Mouse (Mus musculus) adrenal gland, postnatal 10 days (tissue): ENCODE results near the gene Cep57l1. TPM values are rescaled to one million over a fixed set of nuclear protein-coding genes. Genes with fewer than 3 reads are reported as not detected.
"Not testable (repeated sequence)": the region's sequence is repeated elsewhere in the genome, so short reads cannot be mapped to it uniquely, and the experiment has no call there.

Source experiments
- DNase-seq: peaks from one replicate; pipeline ENCODE4 v3.0.0; 2021; ENCODE audit warnings: mixed read lengths
- long read RNA-seq, 2 experiments: library from polyadenylated mRNA; stranded (forward); transcript quantifications; one replicate each; pipeline ENCODE4 v2.0.0; 2021
- total RNA-seq, 2 experiments: library from RNA; stranded (reverse); gene quantifications; 2 replicates each; pipeline ENCODE4 v1.2.3; 2021

Gene Cep57l1
- 10 to 100 TPM in 1 of 2 experiments, 1 to 10 TPM in 1; 8.8 to 10.2 TPM for total RNA-seq
- long read RNA-seq, experiment 1, partial matches to known transcripts, result 1 of 8 reads
- long read RNA-seq, experiment 1, other reads (novel, unspliced or antisense), result 4 of 8 reads
- long read RNA-seq, experiment 2, partial matches to known transcripts, result 1 of 5 reads
- long read RNA-seq, experiment 2, other reads (novel, unspliced or antisense), result 4 of 5 reads

DNA sequence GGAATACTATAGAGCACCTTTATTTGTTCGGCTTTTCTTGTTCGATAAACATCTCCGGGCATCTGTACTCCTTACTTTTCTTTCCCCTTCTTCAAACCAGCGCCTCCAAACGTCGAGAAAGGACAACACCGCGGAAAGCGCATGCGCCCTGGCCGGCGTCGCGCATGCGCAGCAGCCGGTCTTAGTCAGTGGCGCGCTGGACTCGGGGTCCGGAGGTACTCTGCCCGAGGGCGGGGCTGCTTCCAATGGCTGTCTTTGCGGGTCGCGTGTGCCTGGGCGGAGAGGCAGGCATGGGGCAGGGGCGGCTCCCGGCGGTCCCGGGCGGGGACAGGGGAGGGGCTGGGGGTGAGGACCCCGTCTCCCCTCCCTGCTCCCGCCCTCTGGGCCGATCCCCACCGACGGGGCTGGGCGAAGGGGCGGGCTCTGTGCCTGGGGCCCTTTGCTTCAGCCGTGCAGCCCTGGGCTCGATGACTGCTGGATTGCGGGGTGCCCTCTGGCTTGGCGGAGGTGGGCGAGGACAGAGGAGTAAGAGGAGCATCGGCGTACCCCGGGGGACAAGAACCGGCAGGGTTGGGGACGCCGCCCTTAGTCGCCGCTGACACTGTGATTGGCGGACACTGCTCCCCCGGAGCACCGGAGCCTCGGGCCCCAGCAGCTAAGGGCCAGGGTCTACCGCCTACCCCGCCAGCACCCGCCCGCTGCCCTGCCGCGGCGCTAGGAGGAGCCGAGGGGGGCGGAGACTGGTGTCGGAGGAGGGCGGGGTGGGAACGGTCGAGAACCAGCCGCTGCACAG, at the start of gene Cep57l1, which contains the start of gene Sesn1:
Gene Cep57l1 (minus strand): TSS at position 101 of the 793 bp plus-strand sequence.
Gene Sesn1 (plus strand): TSS at position 165 of the 793 bp plus-strand sequence.
- DNase-seq, result peak; percentile 95

DNA sequence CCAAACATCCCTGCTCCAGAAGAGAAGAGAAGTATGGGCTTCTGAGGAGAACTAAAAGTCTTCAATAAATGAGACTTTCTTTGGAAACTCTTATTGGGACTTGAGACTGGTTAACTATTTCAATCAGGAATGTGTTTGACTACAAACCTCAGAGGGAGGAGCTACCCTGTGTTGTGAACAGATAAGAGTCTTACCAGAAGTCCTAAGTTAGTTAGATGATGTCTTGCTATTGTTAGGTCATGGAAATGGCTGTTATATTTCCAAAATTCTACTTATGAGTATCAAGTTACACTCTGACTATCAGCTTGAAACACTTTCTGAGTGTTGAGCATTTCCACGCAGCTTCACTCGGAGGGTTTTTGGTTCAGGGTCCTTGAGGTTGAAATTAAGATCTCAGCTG, 39.0 kb upstream of the Cep57l1 start:
- DNase-seq, result no peak

DNA sequence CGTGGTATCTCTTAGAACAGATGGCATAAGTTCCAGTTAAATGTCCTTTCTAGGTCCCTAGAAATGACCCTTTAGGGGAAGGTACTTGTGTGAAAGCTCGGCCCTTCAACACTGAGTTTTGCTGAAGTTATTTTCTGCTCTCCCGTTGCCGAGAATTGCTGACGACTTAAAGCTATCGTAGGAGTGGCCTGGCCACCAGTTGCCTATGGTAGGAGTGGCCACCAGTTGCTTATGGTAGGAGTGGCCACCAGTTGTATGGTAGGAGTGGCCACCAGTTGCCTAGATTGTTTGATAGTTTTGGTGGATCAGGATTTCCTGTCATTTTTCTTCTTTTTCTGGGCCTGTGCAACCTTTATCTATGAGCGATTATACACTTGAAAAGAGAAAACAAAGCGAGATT, 38.1 kb upstream of the Cep57l1 start:
- DNase-seq, result no peak

DNA sequence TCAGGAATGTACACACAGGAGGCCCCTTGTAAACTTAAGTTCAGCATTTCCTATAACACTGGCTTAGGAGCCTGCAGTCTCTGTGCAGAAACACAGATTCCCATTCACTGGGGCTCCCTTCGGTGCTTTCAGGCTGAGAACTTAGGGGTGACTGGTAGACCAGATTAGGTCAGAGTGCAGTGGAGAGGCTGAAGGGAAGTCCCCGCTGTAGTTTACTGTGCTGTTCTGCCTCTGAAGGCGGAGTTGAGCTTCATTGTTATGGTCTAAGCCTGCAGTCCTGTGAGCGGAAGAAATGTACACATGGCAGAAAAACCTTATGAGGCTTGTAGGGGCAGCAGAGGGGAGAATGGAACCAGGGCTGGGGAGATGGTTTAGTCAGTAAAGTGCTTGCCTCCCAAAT, 29.2 kb upstream of the Cep57l1 start:
- no peak for DNase-seq

DNA sequence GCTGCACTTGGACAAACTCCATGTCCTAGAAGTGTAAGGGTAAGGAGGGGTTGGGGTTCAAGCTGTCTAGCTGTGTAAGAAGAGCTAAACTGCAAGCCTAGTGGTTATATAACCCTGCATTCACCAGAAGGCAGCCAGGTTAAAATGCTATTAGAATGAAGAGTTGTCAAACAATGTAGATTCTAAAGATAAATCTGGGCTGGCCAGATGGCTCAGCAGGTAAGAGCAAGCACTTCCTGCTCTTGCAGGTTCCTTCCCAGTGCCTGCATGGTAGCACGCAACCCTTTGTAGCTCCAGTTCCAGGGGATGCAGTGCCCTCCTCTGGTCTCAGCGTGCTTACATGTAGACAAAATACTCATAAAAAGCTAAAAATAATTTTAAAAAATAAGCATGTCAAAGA, 24.5 kb upstream of the Cep57l1 start:
- DNase-seq, result no peak

DNA sequence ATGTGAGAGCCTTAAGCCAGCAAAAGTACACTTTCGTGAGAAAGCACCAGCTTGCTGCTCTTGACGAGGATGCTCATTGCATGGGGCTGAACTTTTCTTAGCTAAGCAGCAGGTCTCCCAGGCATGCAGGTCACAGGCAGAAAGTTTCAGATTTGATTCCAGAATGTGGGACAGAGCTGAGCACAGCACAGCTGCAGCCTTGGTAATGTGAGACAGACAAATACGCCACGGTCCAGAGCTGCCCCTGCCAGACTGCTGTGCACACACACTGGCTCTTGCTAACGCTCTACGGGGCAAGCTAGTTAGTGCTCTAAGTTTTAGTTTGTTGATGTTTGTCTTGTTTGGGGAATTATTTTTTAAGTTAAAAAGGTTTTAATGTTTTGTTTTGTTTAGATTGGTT, 22.5 kb upstream of the Cep57l1 start:
- DNase-seq, result peak; percentile 27

DNA sequence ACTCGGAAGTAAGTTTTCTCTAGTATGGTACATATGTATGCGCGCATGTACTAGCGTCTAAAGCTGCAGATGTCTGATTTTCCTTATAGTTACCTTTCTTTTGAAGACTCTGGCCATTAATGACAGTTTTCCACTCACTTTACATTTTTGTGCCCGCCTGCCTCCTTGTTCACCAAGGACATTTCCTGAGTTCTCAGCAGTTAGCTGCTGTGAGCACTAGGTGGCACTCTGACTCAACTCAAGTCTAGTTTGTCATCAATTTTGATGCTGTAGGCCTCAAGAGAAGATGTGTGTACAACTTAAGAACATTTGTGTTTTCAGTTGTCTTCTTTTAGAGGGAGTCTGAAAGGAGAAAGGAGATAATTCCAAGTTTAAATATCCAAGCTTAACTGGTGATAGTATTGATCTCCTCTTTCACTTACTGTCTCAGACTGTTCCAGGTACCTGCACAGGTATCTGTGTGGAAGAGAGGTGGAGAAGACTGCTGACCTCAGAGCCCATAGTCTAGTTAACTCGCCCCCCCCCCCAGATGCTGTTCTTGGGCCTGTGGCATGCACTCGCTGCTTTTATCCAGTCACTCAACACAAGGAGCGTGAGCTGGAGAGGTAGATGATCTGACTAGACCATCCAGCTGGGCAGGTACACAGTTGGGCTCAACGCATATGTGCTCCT, 21.3 kb upstream of the Cep57l1 start:
- DNase-seq, result peak; percentile 75

DNA sequence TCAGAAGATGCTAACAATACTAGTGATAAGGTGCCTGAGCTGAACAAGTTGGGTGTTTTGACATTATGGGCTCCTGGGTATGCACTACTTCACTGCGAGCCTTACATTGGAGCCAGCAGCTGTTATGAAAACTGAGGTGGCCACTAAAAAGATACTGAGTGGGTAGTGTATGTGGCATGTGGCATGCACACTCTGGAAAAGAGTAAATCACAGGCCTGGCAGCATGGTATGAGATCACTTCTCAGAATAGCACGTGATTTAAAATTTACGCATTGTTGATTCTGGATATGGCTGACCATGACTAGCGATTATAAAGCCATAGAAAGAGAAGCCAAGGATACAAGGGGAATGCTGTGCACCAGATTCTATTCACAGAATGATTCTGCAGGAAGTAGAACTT, 20.8 kb upstream of the Cep57l1 start:
- DNase-seq, result no peak

DNA sequence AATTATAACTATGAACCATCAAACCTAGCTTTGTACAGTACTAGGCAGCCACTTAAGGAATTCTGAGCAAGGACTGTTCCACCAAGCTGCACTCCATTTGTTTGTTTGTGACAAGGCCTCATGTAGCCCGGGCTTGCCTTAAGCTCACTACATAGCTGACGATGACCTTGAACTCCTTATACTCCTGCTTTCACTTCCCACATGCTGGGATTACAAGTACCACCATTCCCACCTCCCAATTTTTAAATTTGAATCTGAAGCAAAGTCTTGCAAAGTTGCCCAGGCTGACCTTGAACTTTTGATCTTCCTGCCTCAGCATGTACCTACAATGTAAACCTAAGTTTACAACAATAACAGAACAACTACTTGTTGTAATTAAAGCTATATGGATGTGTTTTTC, 20.3 kb upstream of the Cep57l1 start:
- no peak for DNase-seq

DNA sequence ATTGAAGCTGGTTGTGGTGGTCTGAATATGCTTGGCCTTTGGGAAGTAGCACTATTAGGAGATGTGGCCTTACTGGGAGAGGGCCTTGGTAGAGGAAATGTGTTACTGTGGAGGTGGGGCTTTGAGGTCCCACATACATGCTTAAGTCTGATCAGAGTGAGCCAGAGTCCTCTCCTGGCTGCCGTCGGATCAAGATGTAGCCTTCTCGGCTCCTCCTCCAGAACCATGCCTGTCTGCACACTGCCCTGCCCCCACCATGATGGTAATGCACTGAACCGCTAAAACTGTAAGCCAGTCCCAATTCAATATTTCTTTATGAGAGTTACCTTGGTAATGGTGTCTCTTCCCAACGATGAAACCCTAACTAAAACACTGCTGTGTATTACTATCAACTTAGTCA, 19.5 kb upstream of the Cep57l1 start:
- no peak for DNase-seq

DNA sequence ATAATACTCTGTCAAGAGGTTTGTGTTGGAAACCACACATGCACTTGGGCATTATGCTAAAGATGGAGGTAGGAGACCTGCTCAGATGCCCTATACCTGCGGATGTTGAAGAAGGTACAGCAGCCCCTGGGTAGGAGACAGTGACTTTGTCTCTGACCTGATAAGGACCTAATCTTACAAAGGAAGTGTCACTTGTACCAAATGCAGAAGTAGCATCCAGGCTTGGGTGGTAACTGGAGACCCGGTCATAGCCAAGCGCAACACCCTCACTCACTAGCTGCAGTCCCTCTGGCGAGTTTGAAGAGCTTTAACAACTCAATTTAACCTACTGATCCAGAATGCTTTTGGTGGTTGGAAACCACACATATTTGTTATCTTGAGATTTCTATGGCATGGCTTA, 18.1 kb upstream of the Cep57l1 start:
- no peak for DNase-seq

DNA sequence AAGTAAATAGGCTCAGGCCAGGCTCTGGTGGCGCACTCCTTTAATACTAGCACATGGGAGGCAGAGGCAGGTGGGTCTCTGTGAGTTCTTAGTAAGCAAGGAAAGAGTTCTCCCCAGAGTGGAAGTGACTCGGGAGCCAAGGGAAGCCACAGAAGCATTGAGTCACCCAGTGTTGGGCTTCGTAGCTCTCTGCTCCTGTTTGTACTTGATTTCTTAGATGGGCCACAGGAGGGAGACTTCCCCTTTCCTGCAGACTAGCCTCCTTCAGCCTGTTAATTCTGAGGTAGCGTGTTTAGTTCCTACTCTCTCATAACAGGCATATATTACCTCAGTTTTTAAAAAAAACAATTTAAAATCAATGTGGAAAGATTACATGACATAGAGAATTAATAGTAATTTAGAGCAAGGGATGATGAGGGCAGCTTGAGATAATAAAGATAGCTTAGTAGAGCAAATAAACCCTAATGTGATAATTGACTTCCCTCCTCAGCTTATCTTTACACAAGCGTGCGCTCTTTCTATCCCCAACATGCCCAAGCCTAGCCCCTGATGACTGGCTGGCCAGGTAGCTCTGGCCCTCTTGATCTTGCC, 16.9 kb upstream of the Cep57l1 start:
- DNase-seq, result no peak

DNA sequence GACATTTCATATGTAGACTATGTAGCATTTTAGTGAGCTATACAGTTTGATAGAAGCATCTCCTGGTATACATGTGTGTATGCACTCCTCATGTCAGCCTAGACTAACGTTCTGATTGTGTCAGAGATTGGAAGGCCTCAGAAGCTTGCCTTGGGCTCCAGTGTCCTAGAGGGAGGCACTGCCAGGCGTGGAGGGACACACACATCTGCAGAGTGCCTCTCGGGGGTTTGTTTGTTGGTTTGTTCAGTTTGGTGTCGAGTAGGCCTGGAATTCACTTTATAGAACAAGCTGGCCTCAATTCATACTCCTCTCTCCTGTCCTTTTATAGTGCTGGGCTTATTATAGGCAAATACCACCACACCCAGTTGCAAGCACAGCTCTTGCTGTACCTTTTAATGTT, 16.3 kb upstream of the Cep57l1 start:
- DNase-seq, result no peak

DNA sequence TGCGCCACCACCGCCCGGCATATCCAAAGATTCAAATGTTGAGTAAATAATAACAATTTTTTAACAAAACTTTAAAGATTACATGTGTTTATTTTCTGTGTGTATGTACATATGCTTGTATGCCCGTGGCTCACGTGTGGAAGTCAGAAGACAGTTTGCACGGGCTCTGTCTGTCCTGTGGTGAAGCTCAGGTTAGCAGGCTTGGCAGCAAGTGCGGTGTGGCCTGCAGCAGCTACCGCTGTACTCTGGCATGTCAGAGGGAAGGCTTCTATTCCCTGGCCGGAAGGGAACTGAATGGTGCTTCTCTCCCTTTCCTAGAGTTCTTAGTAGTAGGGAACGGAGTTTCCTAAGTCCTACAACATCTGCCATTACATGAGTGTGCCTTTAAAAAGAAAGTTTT, 15.4 kb upstream of the Cep57l1 start:
- no peak for DNase-seq

DNA sequence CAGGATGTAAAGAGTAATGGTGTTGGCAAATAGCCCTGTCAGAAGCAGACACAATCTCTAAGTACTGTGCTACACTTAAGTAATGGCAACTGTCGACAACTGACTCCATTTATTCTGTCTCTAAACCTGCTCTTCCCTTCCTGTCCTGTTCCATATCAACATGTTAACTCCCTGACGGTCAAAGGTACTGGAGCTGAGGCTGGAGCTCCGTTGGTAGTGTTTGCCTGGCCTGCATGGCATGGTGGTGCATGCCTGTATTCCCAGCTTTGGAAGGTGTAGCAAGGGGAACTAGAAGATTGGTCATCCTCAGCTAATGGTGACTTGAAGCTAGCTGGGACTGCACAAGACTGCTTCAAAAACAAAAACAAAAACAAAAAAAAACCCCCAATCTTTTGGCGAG, 14.2 kb upstream of the Cep57l1 start:
- no peak for DNase-seq

DNA sequence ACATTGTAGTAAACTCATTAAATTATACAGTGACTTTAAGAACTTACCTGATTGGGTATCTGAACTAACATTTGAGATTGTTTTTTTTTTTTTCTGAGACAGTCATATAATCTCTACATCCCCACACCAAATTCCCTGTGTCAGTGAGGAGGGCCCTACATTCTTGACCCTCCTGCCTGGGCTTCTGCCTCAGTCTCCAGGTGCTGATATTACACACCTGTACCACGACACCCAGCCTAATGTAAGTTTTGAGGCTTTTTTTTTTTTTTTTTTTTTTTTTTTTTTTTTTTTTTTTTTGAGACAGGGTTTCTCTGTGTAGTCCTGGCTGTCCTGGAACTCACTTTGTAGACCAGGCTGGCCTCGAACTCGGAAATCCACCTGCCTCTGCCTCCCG, 13.6 kb upstream of the Cep57l1 start:
- not testable (repeated sequence) for DNase-seq

DNA sequence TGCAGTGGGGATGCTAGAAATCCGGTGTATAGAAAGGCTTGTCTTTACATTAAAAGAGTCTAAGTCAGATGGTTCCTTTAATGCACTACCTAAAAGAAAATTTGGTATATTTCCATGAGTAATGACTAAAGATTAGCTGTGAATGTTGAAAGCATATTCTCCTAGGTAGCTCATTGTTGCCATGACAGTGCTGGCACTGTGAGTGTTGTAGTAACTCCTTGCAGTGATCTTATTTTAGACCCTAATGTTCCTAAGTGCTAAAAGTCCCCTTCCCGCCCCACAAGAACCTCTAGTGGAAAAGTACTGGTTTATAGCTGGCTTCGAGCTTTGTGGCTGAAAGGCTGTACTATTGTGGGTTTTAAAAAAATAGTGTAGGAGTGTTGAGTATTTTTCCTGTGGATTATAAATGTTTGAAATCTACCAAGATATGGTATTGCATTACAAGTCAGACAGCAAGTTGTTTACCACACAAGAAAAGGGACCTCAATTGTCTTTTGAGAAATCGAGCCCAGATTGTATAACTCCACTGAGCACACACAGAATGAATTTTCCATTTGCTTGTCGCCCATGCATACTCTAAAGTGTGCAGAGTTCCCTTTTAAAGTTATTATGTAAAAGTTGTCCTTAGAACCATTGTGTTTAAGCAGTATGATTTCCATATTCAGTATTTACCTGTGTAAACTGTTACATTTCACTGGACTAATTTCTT, 13.1 kb upstream of the Cep57l1 start:
- no peak for DNase-seq

DNA sequence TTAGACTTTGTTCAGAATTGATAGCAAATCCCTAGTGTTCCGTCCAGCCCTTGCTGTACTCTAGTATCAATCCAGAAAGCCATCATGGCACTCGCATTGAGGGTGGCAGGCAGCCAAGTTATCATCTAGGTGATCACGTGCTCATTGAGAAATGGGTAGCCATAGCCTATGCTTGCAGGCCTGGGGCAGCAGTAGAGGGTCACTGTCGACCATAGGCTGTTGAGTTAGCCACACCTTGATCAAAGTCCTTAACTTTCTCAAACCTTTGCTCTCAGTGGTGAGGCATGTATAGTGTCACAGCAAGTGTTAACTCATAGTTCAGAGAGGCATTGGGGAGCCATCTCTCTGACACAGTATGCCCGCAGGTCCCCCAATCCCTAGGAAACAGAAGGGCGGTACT, 11.5 kb upstream of the Cep57l1 start:
- no peak for DNase-seq

DNA sequence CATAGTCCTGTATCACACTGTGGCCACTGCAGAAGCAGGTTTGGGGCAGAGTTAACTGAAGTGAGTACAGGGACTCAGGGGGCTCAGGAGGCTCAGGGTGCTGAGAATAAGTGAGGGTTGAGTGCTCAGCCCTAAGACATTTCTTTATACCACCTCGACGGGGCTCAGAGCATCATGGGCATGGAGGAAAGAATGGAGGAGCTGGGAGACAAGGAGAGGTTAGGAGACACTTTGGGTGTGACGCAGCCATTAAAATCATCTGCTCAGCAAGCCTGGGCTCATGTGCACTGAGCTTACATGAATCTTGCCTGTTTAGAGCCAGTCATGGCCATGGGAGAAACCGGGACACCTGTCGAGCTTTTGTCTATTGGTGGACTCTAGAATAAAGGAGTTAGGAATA, 10.7 kb upstream of the Cep57l1 start:
- no peak for DNase-seq

DNA sequence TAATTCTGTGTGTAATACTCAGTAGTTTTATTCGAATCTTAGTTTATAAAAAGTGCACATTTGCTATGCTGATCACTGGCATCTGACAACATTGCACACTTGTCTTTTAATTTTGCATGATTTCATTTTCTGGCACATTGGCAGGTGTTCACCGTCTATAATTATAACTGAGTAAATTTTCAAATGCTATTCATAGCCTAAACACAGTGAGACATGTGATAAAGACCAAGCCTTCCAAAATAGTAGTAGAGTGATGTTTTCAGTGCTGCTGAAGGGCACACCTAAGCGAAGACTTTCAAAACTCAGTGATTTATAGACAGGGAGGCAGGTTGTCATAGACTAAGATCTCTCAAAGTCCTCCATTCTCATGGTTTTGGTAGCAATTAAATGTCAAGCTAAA, 9.6 kb upstream of the Cep57l1 start:
- DNase-seq, result no peak

DNA sequence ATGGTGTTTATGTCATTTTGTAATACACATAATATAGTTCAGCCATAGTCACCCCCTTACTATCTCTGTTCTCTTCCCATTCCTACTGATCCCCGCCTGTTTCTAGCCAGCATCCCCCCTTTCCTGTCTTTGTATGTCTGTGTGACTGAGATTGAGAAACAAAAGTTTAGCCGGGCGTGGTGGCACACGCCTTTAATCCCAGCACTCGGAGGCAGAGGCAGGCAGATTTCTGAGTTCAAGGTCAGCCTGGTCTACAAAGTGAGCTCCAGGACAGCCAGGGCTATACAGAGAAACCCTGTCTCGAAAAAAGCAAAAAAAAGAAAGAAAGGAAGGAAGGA, 9.0 kb upstream of the Cep57l1 start:
- not testable (repeated sequence) for DNase-seq

DNA sequence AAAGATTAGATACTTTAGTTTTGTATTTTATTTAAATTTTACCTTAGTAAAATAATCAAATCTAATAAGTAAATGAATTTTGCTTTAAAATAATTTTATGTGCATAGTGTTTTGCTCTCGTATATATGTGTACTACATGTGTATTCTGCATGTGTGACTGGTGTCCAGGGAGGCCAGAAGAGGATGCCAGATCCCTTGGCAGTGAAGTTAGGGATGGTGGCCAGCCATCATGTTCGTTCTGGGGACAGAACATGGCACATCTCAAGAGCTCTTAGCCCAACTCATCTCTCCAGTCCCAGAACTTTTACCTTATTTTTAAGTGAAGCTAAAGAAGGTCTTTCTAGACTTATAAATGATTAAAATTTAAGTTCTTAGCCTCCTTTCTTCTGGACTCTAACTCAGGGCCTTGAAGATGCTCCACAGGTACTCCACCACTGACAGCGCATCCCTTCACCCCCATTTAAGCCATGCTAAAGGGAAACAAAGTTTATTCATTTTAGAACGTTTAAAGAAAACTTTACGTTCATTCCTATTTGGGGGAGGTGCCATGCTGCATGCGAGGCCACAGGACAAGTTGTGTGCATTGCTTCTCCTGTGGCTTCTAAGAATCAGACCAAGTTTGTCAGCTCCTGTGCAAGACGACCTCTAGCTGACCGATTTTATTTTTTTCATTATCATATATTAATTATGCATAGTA, 8.5 kb upstream of the Cep57l1 start:
- DNase-seq, result no peak
